Mouse (Mus musculus) stomach, embryonic 14.5 days (tissue): ENCODE results near the gene Phf2. TPM values are rescaled to one million over a fixed set of nuclear protein-coding genes. Genes with fewer than 3 reads are reported as not detected.

Source experiments
- ATAC-seq: fragments of 200-750 bp; cut with Nextera tagmentation; 2 replicates; pipeline ENCODE4 v1.8.0; 2017; ENCODE audit warnings: low read depth, moderate TSS enrichment; ENCODE audit not compliant: insufficient number of reproducible peaks, insufficient read depth, low FRiP score
- H3K27ac ChIP-seq: fragments of 300-500 bp; sonication (generic); 2 replicates; pipeline ENCODE4 v1.5.1; 2014; ENCODE audit warnings: mild to moderate bottlenecking, low read length, moderate library complexity, mixed read lengths
- H3K27me3 ChIP-seq: fragments of 300-500 bp; sonication (generic); 2 replicates; pipeline ENCODE4 v1.6.1; 2014; ENCODE audit warnings: low read length, control low read depth, mixed read lengths; ENCODE audit not compliant: control insufficient read depth, insufficient read depth
- H3K36me3 ChIP-seq: fragments of 300-500 bp; sonication (generic); 2 replicates; pipeline ENCODE4 v1.6.1; 2014; ENCODE audit warnings: mild to moderate bottlenecking, control low read depth, low read length, moderate library complexity, mixed read lengths; ENCODE audit not compliant: control insufficient read depth, insufficient read depth
- H3K4me1 ChIP-seq: fragments of 300-500 bp; sonication (generic); 2 replicates; pipeline ENCODE4 v1.6.1; 2014; ENCODE audit warnings: low read length, control low read depth, mixed read lengths; ENCODE audit not compliant: control insufficient read depth, insufficient read depth
- H3K4me2 ChIP-seq: fragments of 300-500 bp; sonication (generic); replicated peaks from 2 replicates; pipeline ENCODE4 v1.6.1; 2014; ENCODE audit warnings: low read depth, low read length, control low read depth
- H3K4me3 ChIP-seq: fragments of 300-500 bp; sonication (generic); 2 replicates; pipeline ENCODE4 v1.5.1; 2014; ENCODE audit warnings: low read depth, low read length, control low read depth
- H3K9ac ChIP-seq: fragments of 300-500 bp; sonication (generic); replicated peaks from 2 replicates; pipeline ENCODE4 v1.6.1; 2014; ENCODE audit warnings: low read depth, mild to moderate bottlenecking, control low read depth, low read length, moderate library complexity, mixed read lengths
- H3K9me3 ChIP-seq: fragments of 300-500 bp; sonication (generic); 2 replicates; pipeline ENCODE4 v1.6.1; 2016; ENCODE audit warnings: low read depth, low read length, control low read depth; ENCODE audit not compliant: control insufficient read depth
- WGBS: fragments of 180-500 bp; shearing (Covaris S2); extraction: QIAGEN DNeasy Blood & Tissue Kit; methylation state at CpG from one replicate; pipeline ENCODE4 v1.1.7; 2014; 5-methylcytosine and 5-hydroxymethylcytosine counted together
- polyA plus RNA-seq: library from polyadenylated mRNA; unstranded; fragments of >200 nt; fragmentation: Nextera tagmentation; extraction: Ambion mirVana; gene quantifications from 2 replicates; pipeline ENCODE4 v1.2.1, GENCODE M21; 2014

Phf2 gene
- polyA plus RNA-seq, 1 experiment from 2014 or later, result 12.7 TPM

- Histone ChIP-seq H3K4me2 (no peak overlapping the region), H3K36me3 (no peaks in the 10 kb centered on the region), H3K4me1 (no peaks in the 10 kb centered on the region; the same call in 1 of the 2 replicates), H3K4me3 (no peak overlapping the region), H3K9me3 (no peaks in the 10 kb centered on the region), H3K27me3 (no peaks in the 10 kb centered on the region), H3K27ac (no peak overlapping the region), H3K9ac (no peak overlapping the region)
- WGBS, result 71% methylated on average over 11 of the region's 11 CpGs
- ATAC-seq, result no peak
Measured at GRCm38 (mm10) chr13:48768109-48768508, 102.8 kb downstream of the Phf2 start.

- ATAC-seq, result no peak
- H3K27me3 ChIP-seq, result no peaks in the 10 kb centered on the region
- no peak overlapping the region for H3K9ac ChIP-seq
- H3K9me3 ChIP-seq, result no peaks in the 10 kb centered on the region
- no peak overlapping the region for H3K27ac ChIP-seq
- H3K36me3 ChIP-seq, result no peaks in the 10 kb centered on the region
- peaks cover 6% of the 10 kb centered on the region; the same call in 1 of the 2 replicates for H3K4me1 ChIP-seq
- H3K4me2 ChIP-seq, result no peak overlapping the region
- no peak overlapping the region for H3K4me3 ChIP-seq
- 66% methylated on average over 11 of the region's 11 CpGs for WGBS
Measured at GRCm38 (mm10) chr13:48763701-48764245, 107.1 kb downstream of the Phf2 start.

- Histone ChIP-seq H3K4me2 (no peak overlapping the region), H3K27me3 (no peaks in the 10 kb centered on the region), H3K9ac (no peak overlapping the region), H3K4me1 (0 out of 2 replicates have a peak, but pooled peaks cover 6% of the 10 kb centered on the region), H3K27ac (peak overlapping the region; percentile 82), H3K36me3 (no peaks in the 10 kb centered on the region), H3K9me3 (no peaks in the 10 kb centered on the region), H3K4me3 (no peak overlapping the region)
- 39% methylated on average over 8 of the region's 8 CpGs for WGBS
- peak; percentile 79; the same call in 1 of the 2 replicates for ATAC-seq
Measured at GRCm38 (mm10) chr13:48760855-48761436, 110.0 kb downstream of the Phf2 start.

- H3K4me3 ChIP-seq, result no peak overlapping the region
- peak overlapping the region; percentile 6; the same call in 1 of the 2 replicates for H3K27ac ChIP-seq
- H3K9me3 ChIP-seq, result no peaks in the 10 kb centered on the region
- H3K27me3 ChIP-seq, result no peaks in the 10 kb centered on the region
- peak; percentile 68; the same call in 1 of the 2 replicates for ATAC-seq
- no peak overlapping the region for H3K9ac ChIP-seq
- 12% methylated on average over 15 of the region's 15 CpGs for WGBS
- H3K36me3 ChIP-seq, result no peaks in the 10 kb centered on the region
- 0 out of 2 replicates have a peak, but pooled peaks cover 6% of the 10 kb centered on the region for H3K4me1 ChIP-seq
- no peak overlapping the region for H3K4me2 ChIP-seq
Measured at GRCm38 (mm10) chr13:48756769-48757168, 114.2 kb downstream of the Phf2 start.

Other genes with a start within 250 kb of the Phf2 start
- 14.1 and 15.1 TPM in 2 replicates for gene Ptpdc1, start 245.5 kb downstream of the Phf2 start, polyA plus RNA-seq
- 128 and 141 TPM in 2 replicates for gene Barx1, start 208.1 kb downstream of the Phf2 start, polyA plus RNA-seq
- 47.3 and 48.1 TPM in 2 replicates for gene Fam120a, start 96.9 kb upstream of the Phf2 start, polyA plus RNA-seq